Mouse (Mus musculus) kidney, postnatal 0 days (tissue): ENCODE data around the gene Eif4e3. TPM values are rescaled to one million over a fixed set of nuclear protein-coding genes. Genes with fewer than 3 reads are reported as not detected.

ENCODE experiments used
- ATAC-seq: fragments of 200-750 bp; cut with Nextera tagmentation; replicated peaks from 2 replicates; pipeline ENCODE4 v1.8.0; 2017; ENCODE audit warnings: low read depth, moderate number of reproducible peaks, moderate TSS enrichment, moderate library complexity; ENCODE audit not compliant: low FRiP score
- DNase-seq: peaks from one replicate; pipeline ENCODE4 v3.0.0-alpha.2; 2016; ENCODE audit warnings: low spot score
- H3K27ac ChIP-seq: fragments of 300-500 bp; sonication (generic); 2 replicates; pipeline ENCODE4 v1.5.1; 2014; ENCODE audit warnings: mild to moderate bottlenecking
- H3K27me3 ChIP-seq: fragments of 300-500 bp; sonication (generic); 2 replicates; pipeline ENCODE4 v1.6.1; 2014; ENCODE audit warnings: low read length, mixed read lengths; ENCODE audit not compliant: insufficient read depth
- H3K36me3 ChIP-seq: fragments of 300-500 bp; sonication (generic); 2 replicates; pipeline ENCODE4 v1.6.1; 2014; ENCODE audit warnings: low read length, mixed read lengths; ENCODE audit not compliant: insufficient read depth
- H3K4me1 ChIP-seq: fragments of 300-500 bp; sonication (generic); replicated peaks from 2 replicates; pipeline ENCODE4 v1.6.1; 2014; ENCODE audit warnings: antibody characterized with exemption, low read length, mixed read lengths; ENCODE audit not compliant: insufficient read depth
- H3K4me2 ChIP-seq: fragments of 300-500 bp; sonication (generic); 2 replicates; pipeline ENCODE4 v1.6.1; 2014; ENCODE audit warnings: mild to moderate bottlenecking, low read length, moderate library complexity, mixed read lengths
- H3K4me3 ChIP-seq: fragments of 300-500 bp; sonication (generic); replicated peaks from 2 replicates; pipeline ENCODE4 v1.5.1; 2014; ENCODE audit warnings: low read depth, low read length
- H3K9ac ChIP-seq: fragments of 300-500 bp; sonication (generic); 2 replicates; pipeline ENCODE4 v1.6.1; 2014; ENCODE audit warnings: low read depth, low read length
- H3K9me3 ChIP-seq: fragments of 300-500 bp; sonication (generic); replicated peaks from 2 replicates; pipeline ENCODE4 v1.6.1; 2016; ENCODE audit warnings: low read length, inconsistent platforms, mixed read lengths
- CTCF ChIP-seq: IDR thresholded peaks from 2 replicates; pipeline ENCODE4 v1.5.1; 2016; ENCODE audit warnings: antibody characterized with exemption, low read depth, mild to moderate bottlenecking, moderate library complexity
- WGBS: fragments of 180-500 bp; shearing (Covaris S2); extraction: QIAGEN DNeasy Blood & Tissue Kit; methylation state at CpG from one replicate; pipeline ENCODE4 v1.1.7; 2014; 5-methylcytosine and 5-hydroxymethylcytosine counted together
- polyA plus RNA-seq: library from polyadenylated mRNA; unstranded; fragments of >200 nt; fragmentation: Nextera tagmentation; extraction: Ambion mirVana; gene quantifications from 2 replicates; pipeline ENCODE4 v1.2.1, GENCODE M21; 2015

Eif4e3 gene
- polyA plus RNA-seq, 1 experiment from 2014 or later, result 16.4 TPM

DNA sequence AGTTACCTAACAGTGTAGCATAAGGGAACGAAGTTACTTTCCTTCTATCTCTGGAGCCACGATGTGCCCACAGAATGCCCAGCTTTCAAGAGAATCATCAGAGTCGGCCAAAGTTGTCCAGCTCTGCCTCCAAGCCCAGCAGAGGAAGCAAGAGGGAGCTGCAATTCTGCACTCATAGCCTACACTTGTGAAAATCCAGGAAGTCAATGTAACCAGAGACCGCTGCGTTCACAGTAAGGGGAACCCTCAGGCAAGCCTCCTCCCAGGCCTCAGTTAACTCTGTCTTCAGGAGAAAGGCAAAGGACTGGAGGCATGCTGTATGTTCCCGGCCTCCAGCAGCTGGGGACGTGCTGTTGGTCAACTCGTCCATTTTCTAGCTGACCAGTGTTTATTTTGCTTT is 719 bp upstream of the Eif4e3 start:
- H3K9me3 ChIP-seq, result no peaks in the 10 kb centered on the region
- peak overlapping the region; percentile 93 for H3K4me2 ChIP-seq
- H3K36me3 ChIP-seq, result no peaks in the 10 kb centered on the region
- H3K4me1 ChIP-seq, result 0 out of 2 replicates have a peak, but pooled peaks cover 2% of the 10 kb centered on the region
- peak overlapping the region; percentile 87; the same call in 1 of the 2 replicates for H3K4me3 ChIP-seq
- no peak for ATAC-seq
- no peaks in the 10 kb centered on the region for H3K27me3 ChIP-seq
- TF ChIP-seq CTCF, result peak; percentile 22; the same call in 1 of the 2 replicates
- 19% methylated on average over 8 of the region's 8 CpGs for WGBS
- peak; percentile 77 for DNase-seq
- H3K9ac ChIP-seq, result no peak overlapping the region
- H3K27ac ChIP-seq, result peak overlapping the region; percentile 39; the same call in 1 of the 2 replicates

GRCm38 (mm10) chr6:99665457-99666317 is 884 bp downstream of the Eif4e3 start:
- Histone ChIP-seq H3K9ac (peak overlapping the region; percentile 87), H3K4me2 (peak overlapping the region; percentile 93), H3K36me3 (no peaks in the 10 kb centered on the region), H3K4me1 (0 out of 2 replicates have a peak, but pooled peaks cover 2% of the 10 kb centered on the region), H3K27ac (peak overlapping the region; percentile 75), H3K9me3 (no peaks in the 10 kb centered on the region), H3K27me3 (no peaks in the 10 kb centered on the region), H3K4me3 (peak overlapping the region; percentile 87)
- TF ChIP-seq CTCF, result no peak
- ATAC-seq (no peak), DNase-seq (peak; percentile 51)
- 16% methylated on average over 16 of the region's 16 CpGs for WGBS

DNA sequence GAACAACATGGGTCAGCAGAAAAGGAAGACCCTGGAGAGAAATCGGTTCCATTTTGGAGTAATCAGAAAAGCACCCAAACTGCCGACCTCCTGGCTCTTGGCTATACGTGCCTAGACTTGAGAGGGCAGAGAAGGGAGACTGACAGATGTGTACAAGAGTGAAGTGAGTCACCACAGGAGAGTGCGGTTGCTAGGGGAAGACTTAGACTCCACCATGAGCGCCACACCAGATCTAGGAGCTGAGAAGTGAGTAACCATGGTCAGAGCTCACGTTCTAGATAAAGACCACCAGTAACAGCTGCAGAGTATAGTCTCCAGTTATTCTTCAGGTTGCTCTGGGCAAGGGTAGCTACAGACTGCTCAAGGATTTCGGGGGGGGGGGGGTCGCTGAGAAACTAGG is 3.3 kb downstream of the Eif4e3 start:
- Histone ChIP-seq H3K27me3 (no peaks in the 10 kb centered on the region), H3K4me2 (no peak overlapping the region), H3K36me3 (no peaks in the 10 kb centered on the region), H3K9ac (no peak overlapping the region), H3K27ac (no peak overlapping the region), H3K4me3 (no peak overlapping the region), H3K4me1 (0 out of 2 replicates have a peak, but pooled peaks cover 2% of the 10 kb centered on the region), H3K9me3 (no peaks in the 10 kb centered on the region)
- DNase-seq, result no peak
- 81% methylated on average over 8 of the region's 8 CpGs for WGBS
- ATAC-seq, result no peak
- no peak for TF ChIP-seq CTCF

GRCm38 (mm10) chr6:99660443-99660842 is 6.1 kb downstream of the Eif4e3 start:
- 36% methylated on average over 3 of the region's 3 CpGs for WGBS
- Histone ChIP-seq H3K4me3 (no peak overlapping the region), H3K9ac (no peak overlapping the region), H3K4me1 (0 out of 2 replicates have a peak, but pooled peaks cover 2% of the 10 kb centered on the region), H3K9me3 (no peaks in the 10 kb centered on the region), H3K36me3 (no peaks in the 10 kb centered on the region), H3K4me2 (no peak overlapping the region), H3K27ac (no peak overlapping the region), H3K27me3 (no peaks in the 10 kb centered on the region)
- ATAC-seq (no peak), DNase-seq (peak; percentile 36)
- no peak for TF ChIP-seq CTCF

DNA sequence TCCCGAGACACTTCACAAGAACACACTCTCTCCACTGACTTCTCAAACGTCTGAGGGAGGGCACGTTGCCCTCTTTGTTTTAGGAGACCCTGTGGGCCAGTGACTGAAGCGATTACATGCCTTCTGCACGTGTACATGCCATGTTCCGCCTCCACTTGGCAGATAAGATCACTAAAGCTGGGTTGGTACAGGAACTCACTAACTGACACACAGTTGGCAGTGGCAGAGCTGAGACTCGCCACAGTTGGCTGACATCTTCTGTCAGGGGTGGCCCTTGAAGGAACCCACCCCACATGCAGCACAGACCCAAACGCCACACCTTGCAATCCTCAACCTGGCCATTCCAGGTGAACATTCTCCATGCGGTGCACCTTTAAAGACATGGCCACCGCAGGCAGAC is 8.0 kb downstream of the Eif4e3 start:
- 88% methylated on average over 10 of the region's 10 CpGs for WGBS
- Histone ChIP-seq H3K36me3 (no peaks in the 10 kb centered on the region), H3K4me2 (no peak overlapping the region), H3K9ac (no peak overlapping the region), H3K4me1 (no peaks in the 10 kb centered on the region), H3K4me3 (no peak overlapping the region), H3K27ac (no peak overlapping the region), H3K27me3 (no peaks in the 10 kb centered on the region), H3K9me3 (no peaks in the 10 kb centered on the region)
- DNase-seq, result no peak
- ATAC-seq, result no peak
- no peak for TF ChIP-seq CTCF

- Histone ChIP-seq H3K27ac (no peak overlapping the region), H3K4me1 (no peaks in the 10 kb centered on the region), H3K9me3 (no peaks in the 10 kb centered on the region), H3K9ac (no peak overlapping the region), H3K27me3 (no peaks in the 10 kb centered on the region), H3K4me3 (no peak overlapping the region), H3K4me2 (no peak overlapping the region), H3K36me3 (no peaks in the 10 kb centered on the region)
- no peak for TF ChIP-seq CTCF
- DNase-seq (no peak), ATAC-seq (no peak)
- 96% methylated on average over 2 of the region's 2 CpGs for WGBS
Observed at GRCm38 (mm10) chr6:99656088-99656487, 10.5 kb downstream of the Eif4e3 start.
